Comparison of ENCODE assay signal across 15 mouse cellular contexts in the genomic region with DNA sequence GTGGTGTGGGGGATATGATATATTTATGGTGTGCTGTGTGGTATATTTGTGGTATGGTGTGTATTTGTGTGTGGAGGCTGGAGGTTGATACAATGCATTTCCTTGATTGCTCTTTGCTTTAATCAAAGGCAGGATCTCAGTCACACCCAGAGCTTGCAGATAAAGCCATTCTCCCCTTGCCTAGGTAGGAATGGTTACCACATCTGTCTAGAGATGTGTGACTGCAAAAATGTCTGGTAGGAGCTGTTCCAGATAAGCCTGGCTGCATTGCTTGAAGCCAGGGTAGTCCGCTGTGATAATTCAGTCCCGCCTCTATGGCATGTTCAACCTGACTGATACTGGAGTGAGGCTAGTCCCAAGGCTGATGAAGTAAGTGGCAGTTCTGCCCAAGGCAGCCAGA. TPM values are rescaled to one million over a fixed set of nuclear protein-coding genes. Genes with fewer than 3 reads are reported as not detected.
DNase-seq lines count a peak whose midpoint lies in the region; ATAC-seq and TF ChIP-seq lines count a peak whose summit lies in the region.
"Had no signal": no experiment of that assay in that cellular context is flagged by ENCODE, and none has a peak within 500 bp of the region (broad histone marks: within the 10 kb centered on the region; RNA-seq: fewer than 3 reads in every experiment).

No protein-coding gene starts in this region.

- WGBS in hindbrain, embryonic 15.5 days, result 53% methylated on average over 2 of the region's 2 CpGs
- WGBS in hindbrain, embryonic 14.5 days, result 58% methylated on average over 2 of the region's 2 CpGs
- WGBS in hindbrain, postnatal 0 days, result 51% methylated on average over 2 of the region's 2 CpGs
- WGBS in midbrain, embryonic 12.5 days, result 76% methylated on average over 2 of the region's 2 CpGs

- no peaks in the 10 kb centered on the region for H3K36me3 ChIP-seq in hindbrain, embryonic 15.5 days
- H3K36me3 ChIP-seq in hindbrain, embryonic 14.5 days (replicated peaks; ENCODE audit: control insufficient read depth, insufficient read depth), result no peaks in the 10 kb centered on the region
- H3K36me3 ChIP-seq in hindbrain, postnatal 0 days (ENCODE audit: insufficient read depth, low read length), result no peaks in the 10 kb centered on the region
- no peaks in the 10 kb centered on the region for H3K36me3 ChIP-seq in midbrain, embryonic 12.5 days
- H3K36me3 ChIP-seq: limb, embryonic 12.5 days had no signal

- H3K9ac ChIP-seq in hindbrain, embryonic 15.5 days, result no peak overlapping the region
- no peak overlapping the region for H3K9ac ChIP-seq in hindbrain, embryonic 14.5 days
- no peak overlapping the region for H3K9ac ChIP-seq in hindbrain, postnatal 0 days (replicated peaks; ENCODE audit: low read length)
- no peak overlapping the region for H3K9ac ChIP-seq in midbrain, embryonic 12.5 days (replicated peaks)
- H3K9ac ChIP-seq: limb, embryonic 12.5 days had no signal

- no peaks in the 10 kb centered on the region for H3K27me3 ChIP-seq in hindbrain, embryonic 15.5 days
- H3K27me3 ChIP-seq in hindbrain, embryonic 14.5 days (ENCODE audit: control insufficient read depth, insufficient read depth, low read length), result no peaks in the 10 kb centered on the region
- H3K27me3 ChIP-seq in hindbrain, postnatal 0 days (ENCODE audit: insufficient read depth, low read length), result no peaks in the 10 kb centered on the region
- no peaks in the 10 kb centered on the region for H3K27me3 ChIP-seq in midbrain, embryonic 12.5 days
- H3K27me3 ChIP-seq: limb, embryonic 12.5 days had no signal

- H3K27ac ChIP-seq in hindbrain, embryonic 15.5 days (replicated peaks), result peak overlapping the region; percentile 12; the same call in 1 of the 2 replicates
- no peak overlapping the region; the same call in 1 of the 2 replicates for H3K27ac ChIP-seq in hindbrain, embryonic 14.5 days
- peak overlapping the region; percentile 17; the same call in 1 of the 2 replicates for H3K27ac ChIP-seq in hindbrain, postnatal 0 days
- 0 out of 2 replicates have a peak overlapping the region, but pooled peaks have one; percentile 15 for H3K27ac ChIP-seq in midbrain, embryonic 12.5 days (replicated peaks)
- H3K27ac ChIP-seq: limb, embryonic 12.5 days had no signal

- no peak for TF ChIP-seq CTCF in hindbrain, postnatal 0 days (IDR thresholded peaks at IDR 0.05; ENCODE audit: low read depth)

- intact Hi-C loops in left cerebral cortex, postnatal 14 days (cut with DNase I), result no loop called here

- ATAC-seq in hindbrain, embryonic 15.5 days (ENCODE audit: low FRiP score, low read depth), result no peak
- ATAC-seq in hindbrain, embryonic 14.5 days (ENCODE audit: low FRiP score), result no peak
- no peak for ATAC-seq in hindbrain, postnatal 0 days
- no peak for ATAC-seq in midbrain, embryonic 12.5 days (ENCODE audit: low FRiP score, low read depth)
- ATAC-seq: intestine, postnatal 0 days had no signal

- H3K4me1 ChIP-seq in hindbrain, embryonic 15.5 days (replicated peaks), result peaks cover 21% of the 10 kb centered on the region; the same call in 1 of the 2 replicates
- H3K4me1 ChIP-seq in hindbrain, embryonic 14.5 days (replicated peaks; ENCODE audit: control insufficient read depth, insufficient read depth, low read length), result peaks cover 18% of the 10 kb centered on the region
- H3K4me1 ChIP-seq in hindbrain, postnatal 0 days (ENCODE audit: insufficient read depth, low read length), result peaks cover 11% of the 10 kb centered on the region
- H3K4me1 ChIP-seq in midbrain, embryonic 12.5 days, result peaks cover 23% of the 10 kb centered on the region
- H3K4me1 ChIP-seq: limb, embryonic 12.5 days had no signal

- DNase-seq in hindbrain, embryonic 14.5 days (ENCODE audit: low spot score), result no peak
- DNase-seq in c-Kit-positive CD71-positive TER-119-positive erythroid progenitor cells, embryonic 14.5 days (ENCODE audit: low spot score), result peak; percentile 74
- no peak for DNase-seq in hindbrain, postnatal 0 days (ENCODE audit: low spot score)
- DNase-seq in ovary, postnatal 10 days (ENCODE audit: low spot score), result no peak
- DNase-seq in retina, embryonic 14.5 days (ENCODE audit: low spot score), result no peak
- DNase-seq in left cerebral cortex, postnatal 14 days (ENCODE audit: low spot score in 2 of 2), result no peak
- DNase-seq: adrenal gland, postnatal 25 days; cerebellum, adult 11 months; gastrocnemius, postnatal 25 days; lung, postnatal 14 days; right cerebral cortex, postnatal 25 days had no signal

- no peak overlapping the region for H3K4me3 ChIP-seq in hindbrain, embryonic 15.5 days
- no peak overlapping the region for H3K4me3 ChIP-seq in hindbrain, embryonic 14.5 days (replicated peaks; ENCODE audit: low read length)
- no peak overlapping the region for H3K4me3 ChIP-seq in hindbrain, postnatal 0 days (ENCODE audit: low read length)
- no peak overlapping the region for H3K4me3 ChIP-seq in midbrain, embryonic 12.5 days
- H3K4me3 ChIP-seq: limb, embryonic 12.5 days had no signal

- H3K9me3 ChIP-seq in hindbrain, embryonic 15.5 days, result no peaks in the 10 kb centered on the region
- H3K9me3 ChIP-seq in hindbrain, embryonic 14.5 days (ENCODE audit: control insufficient read depth, low read length), result no peaks in the 10 kb centered on the region
- no peaks in the 10 kb centered on the region for H3K9me3 ChIP-seq in hindbrain, postnatal 0 days (ENCODE audit: low read length)
- H3K9me3 ChIP-seq in midbrain, embryonic 12.5 days, result no peaks in the 10 kb centered on the region
- H3K9me3 ChIP-seq: limb, embryonic 12.5 days had no signal

- no peak overlapping the region for H3K4me2 ChIP-seq in hindbrain, embryonic 15.5 days
- no peak overlapping the region for H3K4me2 ChIP-seq in hindbrain, embryonic 14.5 days (replicated peaks)
- H3K4me2 ChIP-seq in hindbrain, postnatal 0 days (ENCODE audit: low read depth, low read length), result no peak overlapping the region
- no peak overlapping the region for H3K4me2 ChIP-seq in midbrain, embryonic 12.5 days (replicated peaks)
- H3K4me2 ChIP-seq: limb, embryonic 12.5 days had no signal

RNA-seq across cellular contexts. Expression of gene Ptpra, which starts 19.9 kb away (rescaled TPM):
- polyA plus RNA-seq in hindbrain, embryonic 15.5 days (2015; fragmentation: Nextera tagmentation; extraction: Ambion mirVana), result 133 and 145 TPM in 2 replicates
- 158 and 171 TPM in 2 replicates for polyA plus RNA-seq in hindbrain, embryonic 14.5 days (2014; fragmentation: Nextera tagmentation; extraction: Ambion mirVana)
- 96.7 and 105 TPM in 2 replicates for total RNA-seq in hindbrain, postnatal 0 days (2014; rRNA removed)
- 143 and 145 TPM in 2 replicates for polyA plus RNA-seq in hindbrain, postnatal 0 days (2015; fragmentation: Nextera tagmentation; extraction: Ambion mirVana)
- polyA plus RNA-seq in midbrain, embryonic 12.5 days (2016; fragmentation: Nextera tagmentation; extraction: Ambion mirVana), result 120 and 134 TPM in 2 replicates
- 100 to 1,000 TPM; 251 to 257 TPM for total RNA-seq in left cerebral cortex, postnatal 14 days (2021)

RNA-seq across cellular contexts. Expression of gene Pced1a, which starts 45.4 kb away (rescaled TPM):
- polyA plus RNA-seq in hindbrain, embryonic 15.5 days (2015; fragmentation: Nextera tagmentation; extraction: Ambion mirVana), result 12.5 and 13.2 TPM in 2 replicates
- polyA plus RNA-seq in hindbrain, embryonic 14.5 days (2014; fragmentation: Nextera tagmentation; extraction: Ambion mirVana), result 9.0 and 11.3 TPM in 2 replicates
- 19.5 and 20.4 TPM in 2 replicates for total RNA-seq in hindbrain, postnatal 0 days (2014; rRNA removed)
- 10.3 and 10.7 TPM in 2 replicates for polyA plus RNA-seq in hindbrain, postnatal 0 days (2015; fragmentation: Nextera tagmentation; extraction: Ambion mirVana)
- 11.1 and 13.2 TPM in 2 replicates for polyA plus RNA-seq in midbrain, embryonic 12.5 days (2016; fragmentation: Nextera tagmentation; extraction: Ambion mirVana)
- 10 to 100 TPM; 21.3 to 22.1 TPM for total RNA-seq in left cerebral cortex, postnatal 14 days (2021)

RNA-seq across cellular contexts. Expression of gene Vps16, which starts 45.8 kb away (rescaled TPM):
- polyA plus RNA-seq in hindbrain, embryonic 15.5 days (2015; fragmentation: Nextera tagmentation; extraction: Ambion mirVana), result 102 and 105 TPM in 2 replicates
- 75.9 and 91.3 TPM in 2 replicates for polyA plus RNA-seq in hindbrain, embryonic 14.5 days (2014; fragmentation: Nextera tagmentation; extraction: Ambion mirVana)
- 50.4 and 63.3 TPM in 2 replicates for total RNA-seq in hindbrain, postnatal 0 days (2014; rRNA removed)
- 89.5 and 94.0 TPM in 2 replicates for polyA plus RNA-seq in hindbrain, postnatal 0 days (2015; fragmentation: Nextera tagmentation; extraction: Ambion mirVana)
- polyA plus RNA-seq in midbrain, embryonic 12.5 days (2016; fragmentation: Nextera tagmentation; extraction: Ambion mirVana), result 113 and 115 TPM in 2 replicates
- total RNA-seq in left cerebral cortex, postnatal 14 days (2021), result 10 to 100 TPM; 66.7 to 83.6 TPM
